Mouse (Mus musculus) liver, postnatal 0 days (tissue): ENCODE results near the gene Exoc2.

ENCODE experiments used
- CTCF ChIP-seq: sonication (generic); IDR thresholded peaks from 2 replicates; pipeline ENCODE4 v1.5.1; 2016; ENCODE audit warnings: antibody characterized with exemption, low read depth
- EP300 ChIP-seq: IDR thresholded peaks from 2 replicates; pipeline ENCODE4 v1.6.1; 2016; ENCODE audit warnings: antibody characterized with exemption, low read depth, mild to moderate bottlenecking

DNA sequence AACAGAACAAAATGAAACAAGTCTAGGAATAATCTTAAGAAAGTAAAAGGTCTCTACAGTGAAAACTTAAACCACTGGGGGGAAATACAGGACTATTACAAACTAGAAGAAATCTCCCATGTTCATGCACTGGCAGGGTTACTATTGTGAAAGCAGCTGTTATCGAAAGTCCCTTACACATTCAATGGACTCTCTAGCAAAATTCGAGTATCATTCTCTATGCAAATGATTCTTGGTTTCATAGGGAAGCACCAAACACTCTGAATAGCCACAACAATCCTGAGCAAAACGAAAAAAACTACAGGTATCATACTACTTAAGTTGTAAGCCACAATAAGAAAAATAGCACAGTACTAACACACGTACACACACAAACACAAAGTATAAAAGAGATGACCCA, 52.0 kb downstream of the Exoc2 start:
- TF ChIP-seq EP300 (no peak), CTCF (no peak)
